Mouse (Mus musculus) forebrain, embryonic 11.5 days (tissue): ENCODE results near the gene Prdm9. TPM values are rescaled to one million over a fixed set of nuclear protein-coding genes. Genes with fewer than 3 reads are reported as not detected.

Experiments
- ATAC-seq: fragments of 200-750 bp; cut with Nextera tagmentation; replicated peaks from 2 replicates; pipeline ENCODE4 v1.8.0; 2017; ENCODE audit warnings: moderate TSS enrichment; ENCODE audit not compliant: low FRiP score
- DNase-seq: peaks from one replicate; pipeline ENCODE4 v3.0.0-alpha.2; 2017; ENCODE audit warnings: low spot score
- H3K27ac ChIP-seq: fragments of 300-500 bp; sonication (generic); 2 replicates; pipeline ENCODE4 v1.5.1; 2014; ENCODE audit warnings: low read depth, low read length
- H3K27me3 ChIP-seq: fragments of 300-500 bp; sonication (generic); 2 replicates; pipeline ENCODE4 v1.6.1; 2014; ENCODE audit warnings: mild to moderate bottlenecking, low read length, mixed read lengths; ENCODE audit not compliant: control insufficient read depth, insufficient read depth
- H3K36me3 ChIP-seq: fragments of 300-500 bp; sonication (generic); 2 replicates; pipeline ENCODE4 v1.6.1; 2014; ENCODE audit warnings: mild to moderate bottlenecking, low read length, moderate library complexity, mixed read lengths; ENCODE audit not compliant: control insufficient read depth, insufficient read depth
- H3K4me1 ChIP-seq: fragments of 300-500 bp; sonication (generic); replicated peaks from 2 replicates; pipeline ENCODE4 v1.6.1; 2014; ENCODE audit warnings: low read length, mixed read lengths; ENCODE audit not compliant: control insufficient read depth, insufficient read depth
- H3K4me2 ChIP-seq: fragments of 300-500 bp; sonication (generic); 2 replicates; pipeline ENCODE4 v1.6.1; 2014; ENCODE audit warnings: low read depth, mild to moderate bottlenecking, low read length, moderate library complexity, mixed read lengths; ENCODE audit not compliant: severe bottlenecking
- H3K4me3 ChIP-seq: fragments of 300-500 bp; sonication (generic); 2 replicates; pipeline ENCODE4 v1.5.1; 2014; ENCODE audit warnings: low read depth, low read length
- H3K9ac ChIP-seq: fragments of 300-500 bp; sonication (generic); 2 replicates; pipeline ENCODE4 v1.6.1; 2014; ENCODE audit warnings: low read length
- H3K9me3 ChIP-seq: fragments of 300-500 bp; sonication (generic); 2 replicates; pipeline ENCODE4 v1.6.1; 2016; ENCODE audit warnings: low read length, mixed read lengths; ENCODE audit not compliant: control insufficient read depth
- WGBS: fragments of 180-500 bp; shearing (Covaris S2); extraction: QIAGEN DNeasy Blood & Tissue Kit; methylation state at CpG from one replicate; pipeline ENCODE4 v1.1.7; 2014; 5-methylcytosine and 5-hydroxymethylcytosine counted together
- polyA plus RNA-seq: library from polyadenylated mRNA; unstranded; fragments of >200 nt; fragmentation: Nextera tagmentation; extraction: Ambion mirVana; gene quantifications from 2 replicates; pipeline ENCODE4 v1.2.1, GENCODE M21; 2014

The Prdm9 gene
- polyA plus RNA-seq: 1.2 and 1.3 TPM in 2 replicates

DNA sequence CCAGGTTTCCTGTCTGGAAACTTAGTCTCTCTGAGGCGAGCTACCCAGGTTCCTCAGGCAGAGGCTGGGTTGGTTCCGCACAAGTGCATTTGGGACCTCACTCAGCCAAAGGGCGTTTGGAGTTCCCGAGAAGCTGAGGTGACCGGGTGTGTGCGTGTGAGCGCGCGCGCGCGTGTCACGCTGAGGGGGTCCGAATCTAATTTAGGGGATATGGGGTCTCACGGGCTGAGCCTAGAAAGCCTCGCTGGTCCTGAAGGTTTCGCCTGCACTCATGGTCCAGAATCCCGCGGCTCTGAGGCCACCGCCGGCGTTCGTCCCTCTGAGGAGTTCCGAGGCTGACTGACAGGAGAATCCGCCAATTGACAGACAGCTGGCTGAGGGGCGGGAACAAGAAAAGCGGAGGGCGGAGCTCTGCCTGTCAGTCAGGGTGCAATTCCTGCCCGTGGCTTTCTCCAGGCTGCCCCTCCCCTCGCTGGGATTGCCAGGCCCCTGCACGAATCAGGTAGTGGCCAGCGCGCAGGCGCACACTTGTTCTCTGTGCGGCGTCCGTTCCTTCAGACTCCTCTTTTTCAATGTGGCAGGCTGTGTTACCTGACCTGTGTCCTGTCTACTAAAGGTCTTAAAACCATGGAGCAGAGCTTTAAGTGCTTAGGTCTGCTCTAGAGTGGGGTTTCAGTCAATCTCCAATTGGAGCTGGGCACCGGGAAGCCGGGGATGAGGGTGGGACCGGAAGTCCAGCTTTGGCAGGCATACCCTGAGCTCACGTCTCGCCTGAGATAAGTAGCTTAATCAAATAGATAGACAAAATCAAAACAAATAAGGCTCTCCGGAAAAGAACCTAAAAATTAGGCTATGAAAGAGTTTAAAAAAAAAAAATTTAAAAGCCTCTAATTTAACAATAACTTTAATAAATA, at the start of gene Prdm9:
TSS of gene Prdm9 (minus strand) at position 341 of the 914 bp plus-strand sequence.
- H3K27ac ChIP-seq: peak within 1 kb of the TSS; percentile 79
- under 1% methylated on average over 42 of the region's 43 CpGs for whole genome bisulfite sequencing
- peak within 1 kb of the TSS; percentile 77 for H3K4me2 ChIP-seq
- H3K4me3 ChIP-seq: peak within 1 kb of the TSS; percentile 45
- peak within 1 kb of the TSS; percentile 71 for H3K9ac ChIP-seq
- H3K27me3 ChIP-seq: no peaks in the 10 kb centered on the region
- ATAC-seq: peak; percentile 98
- DNase-seq: peak; percentile 99
- peaks cover 2% of the 10 kb centered on the region; the same call in 1 of the 2 replicates for H3K4me1 ChIP-seq
- no peaks in the 10 kb centered on the region for H3K36me3 ChIP-seq
- H3K9me3 ChIP-seq: no peaks in the 10 kb centered on the region

DNA sequence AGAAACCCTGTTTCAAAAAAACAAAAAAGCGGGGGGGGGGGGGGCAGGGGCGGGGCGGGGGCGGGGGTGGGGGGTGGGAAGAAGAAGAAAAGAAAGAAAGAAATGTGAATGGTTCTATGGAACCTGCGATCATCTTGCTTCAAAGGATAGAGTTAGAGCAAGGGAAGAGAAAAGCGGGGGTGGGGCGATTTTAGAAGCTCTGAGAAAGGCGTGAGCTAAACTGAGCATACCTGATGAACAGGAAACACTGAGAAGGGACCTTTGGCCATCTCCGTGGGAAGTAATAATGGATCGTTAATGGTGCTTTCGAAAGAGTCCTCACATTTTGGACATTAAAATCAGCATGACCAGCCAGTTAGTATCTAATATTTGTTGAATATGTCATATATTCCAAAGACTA, 35.3 kb upstream of the Prdm9 start:
- ATAC-seq (no peak), DNase-seq (no peak)
- 75% methylated on average over 9 of the region's 11 CpGs for WGBS
- Histone ChIP-seq H3K27me3 (no peaks in the 10 kb centered on the region), H3K27ac (no peak overlapping the region), H3K36me3 (no peaks in the 10 kb centered on the region), H3K4me3 (no peak overlapping the region), H3K9ac (no peak overlapping the region), H3K4me2 (no peak overlapping the region), H3K4me1 (no peaks in the 10 kb centered on the region), H3K9me3 (no peaks in the 10 kb centered on the region)

DNA sequence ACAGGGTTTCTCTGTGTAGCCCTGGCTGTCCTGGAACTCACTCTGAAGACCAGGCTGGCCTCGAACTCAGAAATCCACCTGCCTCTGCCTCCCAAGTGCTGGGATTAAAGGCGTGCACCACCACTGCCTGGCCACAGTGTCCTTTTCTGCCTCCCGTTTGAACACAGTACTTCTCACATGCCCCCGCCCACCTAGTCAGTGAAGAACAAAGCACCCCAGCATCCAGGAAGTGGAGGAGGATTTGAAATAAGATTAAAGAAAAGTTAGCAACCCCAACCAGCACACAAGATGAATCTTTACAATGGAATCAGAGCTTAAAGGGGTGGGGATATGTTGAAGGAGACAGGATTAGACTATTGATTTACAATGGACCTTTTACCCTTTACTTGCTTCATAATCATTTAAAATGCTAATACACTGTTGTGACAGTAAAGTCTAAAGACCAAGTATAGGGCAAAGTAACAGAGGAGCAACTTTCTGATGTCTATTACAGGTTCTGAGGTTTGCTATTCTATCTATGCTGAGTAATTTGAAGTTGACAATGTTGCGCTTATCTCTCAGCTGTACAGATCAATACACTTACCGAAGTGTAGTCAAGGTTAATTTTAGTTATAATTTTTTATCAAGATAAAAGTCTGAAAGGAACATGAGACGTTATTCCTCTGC, 27.2 kb upstream of the Prdm9 start:
- H3K27ac ChIP-seq: no peak overlapping the region
- DNase-seq (no peak), ATAC-seq (no peak)
- no peaks in the 10 kb centered on the region for H3K9me3 ChIP-seq
- H3K9ac ChIP-seq: no peak overlapping the region
- no peaks in the 10 kb centered on the region for H3K27me3 ChIP-seq
- no peaks in the 10 kb centered on the region for H3K36me3 ChIP-seq
- WGBS: 85% methylated on average over 7 of the region's 7 CpGs
- no peaks in the 10 kb centered on the region for H3K4me1 ChIP-seq
- H3K4me3 ChIP-seq: no peak overlapping the region
- H3K4me2 ChIP-seq: no peak overlapping the region

DNA sequence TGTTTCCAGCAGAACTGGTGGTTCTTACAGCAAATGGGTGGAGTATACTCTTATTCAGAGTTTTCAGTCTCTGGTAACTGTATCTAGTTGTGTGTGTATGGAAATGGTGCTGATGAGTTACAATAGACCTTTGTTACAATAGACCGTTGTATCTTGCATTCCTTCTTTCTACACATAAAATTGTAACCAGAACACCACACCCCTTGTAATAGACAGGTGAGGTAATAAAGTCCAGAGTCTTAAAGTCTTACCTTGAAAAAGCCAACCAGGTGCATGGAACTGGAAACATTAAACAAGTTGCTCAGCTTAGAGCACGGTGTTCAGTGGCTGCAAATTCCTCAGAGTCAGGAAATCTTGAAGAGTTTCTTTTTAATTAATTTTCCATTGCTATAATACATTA, 24.0 kb upstream of the Prdm9 start:
- Histone ChIP-seq H3K9me3 (no peaks in the 10 kb centered on the region), H3K27ac (no peak overlapping the region), H3K4me3 (no peak overlapping the region), H3K4me2 (no peak overlapping the region), H3K9ac (no peak overlapping the region), H3K27me3 (no peaks in the 10 kb centered on the region), H3K4me1 (no peaks in the 10 kb centered on the region), H3K36me3 (no peaks in the 10 kb centered on the region)
- DNase-seq (no peak), ATAC-seq (no peak)
- 88% methylated on average over 2 of the region's 2 CpGs for WGBS

DNA sequence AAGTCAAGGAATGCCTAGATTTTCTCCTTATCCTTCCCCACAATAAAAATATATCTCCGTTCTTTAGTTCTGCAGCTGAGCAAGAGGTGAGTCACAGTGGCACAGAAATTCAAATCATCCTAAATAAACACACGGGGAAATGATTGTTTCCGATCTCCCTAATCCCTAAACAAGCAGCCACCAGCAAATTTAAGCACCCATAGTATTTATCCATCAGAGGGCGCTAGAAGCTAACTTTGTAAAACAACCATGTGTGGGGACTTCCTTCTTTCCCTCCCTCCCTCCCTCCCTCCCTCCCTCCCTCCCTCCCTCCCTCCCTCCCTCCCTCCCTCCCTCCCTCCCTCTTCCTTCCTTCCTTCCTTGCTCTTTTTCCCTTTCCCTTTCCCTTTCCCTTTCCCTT, 21.5 kb upstream of the Prdm9 start:
- no peaks in the 10 kb centered on the region for H3K9me3 ChIP-seq
- no peak for DNase-seq
- 40% methylated on average over 4 of the region's 4 CpGs for WGBS

DNA sequence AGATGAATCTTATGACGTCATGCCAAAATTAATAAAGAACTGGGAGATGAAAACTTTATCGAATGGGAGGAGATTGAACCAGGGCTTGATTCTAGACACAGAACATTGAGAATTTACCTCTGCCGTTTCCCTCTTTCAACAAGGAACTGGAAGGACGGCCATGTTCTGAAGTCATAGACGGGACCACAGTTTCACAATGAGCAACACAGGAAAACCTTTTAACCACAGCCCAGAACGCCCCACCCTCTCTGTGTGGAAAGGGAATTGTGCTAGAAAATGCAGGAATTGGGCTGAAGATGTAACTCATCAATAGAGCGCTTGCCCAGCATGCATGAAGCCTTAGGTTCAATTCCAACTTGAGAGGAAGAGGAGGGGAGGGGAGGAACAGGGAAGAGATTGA, 18.9 kb upstream of the Prdm9 start:
- Histone ChIP-seq H3K4me3 (no peak overlapping the region), H3K9ac (no peak overlapping the region), H3K9me3 (no peaks in the 10 kb centered on the region), H3K36me3 (no peaks in the 10 kb centered on the region), H3K27me3 (no peaks in the 10 kb centered on the region), H3K4me2 (no peak overlapping the region), H3K4me1 (no peaks in the 10 kb centered on the region), H3K27ac (no peak overlapping the region)
- WGBS: 87% methylated on average over 7 of the region's 7 CpGs
- DNase-seq (no peak), ATAC-seq (no peak)

More for the DNA sequence above, 21.5 kb upstream of the Prdm9 start:
- no peak for ATAC-seq
- H3K27ac ChIP-seq: no peak overlapping the region
- no peak overlapping the region for H3K4me2 ChIP-seq
- H3K36me3 ChIP-seq: no peaks in the 10 kb centered on the region
- no peak overlapping the region for H3K9ac ChIP-seq
- H3K4me3 ChIP-seq: no peak overlapping the region
- H3K27me3 ChIP-seq: no peaks in the 10 kb centered on the region
- no peaks in the 10 kb centered on the region for H3K4me1 ChIP-seq

DNA sequence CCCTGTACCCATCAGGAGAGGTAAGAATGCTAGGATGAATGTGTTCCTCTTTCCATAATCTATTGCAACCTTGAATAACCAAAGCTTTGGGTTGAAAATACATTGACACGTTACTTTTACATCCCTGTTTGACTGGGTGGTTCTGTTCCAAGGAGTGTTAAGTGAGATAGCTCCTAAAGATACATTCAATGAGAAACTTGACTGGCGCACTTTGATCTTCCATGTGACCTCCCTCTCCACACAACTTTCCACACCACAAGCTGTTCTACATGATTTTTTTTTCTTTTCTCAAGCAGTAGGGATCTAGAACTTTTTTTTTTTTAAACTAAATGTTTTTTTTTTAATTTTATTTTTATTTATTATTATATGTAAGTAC, 15.9 kb upstream of the Prdm9 start:
- Histone ChIP-seq H3K36me3 (no peaks in the 10 kb centered on the region), H3K27ac (no peak overlapping the region), H3K9ac (no peak overlapping the region), H3K27me3 (no peaks in the 10 kb centered on the region; the same call in 1 of the 2 replicates), H3K4me1 (no peaks in the 10 kb centered on the region), H3K4me2 (no peak overlapping the region), H3K9me3 (no peaks in the 10 kb centered on the region), H3K4me3 (no peak overlapping the region)
- 88% methylated on average over 2 of the region's 2 CpGs for WGBS
- ATAC-seq: no peak
- no peak for DNase-seq

DNA sequence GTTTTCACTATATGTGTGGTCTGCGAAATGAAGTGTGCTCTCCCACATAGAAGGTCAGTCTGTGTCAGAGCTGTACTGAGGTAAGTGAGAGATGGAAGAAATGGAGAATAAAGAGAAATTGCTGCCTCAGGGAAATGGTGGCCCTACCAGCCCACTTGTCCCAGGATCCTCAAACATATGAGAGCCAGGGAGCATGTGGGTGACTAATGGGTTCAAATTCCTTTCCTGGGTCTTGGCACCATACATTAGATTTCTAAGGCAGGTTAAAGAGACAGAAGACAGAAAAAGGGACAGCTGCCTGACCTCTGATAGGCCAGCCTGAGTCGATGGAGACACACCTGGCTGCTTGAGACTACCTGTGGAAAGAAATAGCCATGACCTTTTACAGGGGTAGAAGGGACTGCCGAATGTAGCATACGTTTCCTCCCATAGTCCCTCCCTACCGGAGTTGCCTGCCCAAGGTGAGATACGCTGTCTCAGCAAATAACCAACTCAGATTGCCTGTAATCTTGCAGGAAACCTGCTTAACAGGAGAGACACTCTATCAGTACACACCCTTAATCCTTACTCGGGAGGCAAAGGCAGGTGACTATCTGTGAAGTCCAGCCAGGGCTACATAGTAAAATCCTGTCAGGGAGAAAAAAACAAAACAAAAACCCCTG, 15.4 kb upstream of the Prdm9 start:
- H3K9me3 ChIP-seq: no peaks in the 10 kb centered on the region
- H3K4me1 ChIP-seq: no peaks in the 10 kb centered on the region
- no peak overlapping the region for H3K27ac ChIP-seq
- H3K27me3 ChIP-seq: no peaks in the 10 kb centered on the region; the same call in 1 of the 2 replicates
- WGBS: 91% methylated on average over 7 of the region's 7 CpGs
- DNase-seq (no peak), ATAC-seq (no peak)
- H3K36me3 ChIP-seq: no peaks in the 10 kb centered on the region
- no peak overlapping the region for H3K9ac ChIP-seq
- no peak overlapping the region for H3K4me3 ChIP-seq
- no peak overlapping the region for H3K4me2 ChIP-seq
